Mouse (Mus musculus): Measurements from ENCODE around the gene Fras1. TPM values are rescaled to one million over a fixed set of nuclear protein-coding genes. Genes with fewer than 3 reads are reported as not detected.

The Fras1 gene
- polyA plus RNA-seq, 1 experiment from 2014 or later, result 12.8 TPM

DNA sequence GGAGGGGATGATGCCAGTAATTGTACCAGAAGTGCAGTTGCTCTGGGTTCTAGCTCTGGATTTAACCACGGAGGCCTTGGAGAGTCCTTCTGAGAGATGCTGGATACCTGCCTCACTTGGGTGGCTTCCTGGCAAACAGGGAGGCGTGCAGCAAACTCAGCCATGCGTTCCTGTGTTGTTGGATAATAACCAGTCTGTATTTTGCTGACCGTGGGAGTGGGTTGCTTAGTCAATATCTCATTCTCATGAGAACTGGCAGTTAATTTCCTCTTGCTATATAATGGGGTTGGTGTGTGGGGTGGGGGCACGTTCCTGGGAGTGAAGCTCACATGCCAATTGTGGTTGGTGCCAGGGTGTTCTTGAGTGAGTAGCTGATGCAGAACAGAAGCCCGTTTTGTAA lies 142.6 kb downstream of the Fras1 start:
- no peaks in the 10 kb centered on the region for H3K9me3 ChIP-seq (replicated peaks)
- no peak overlapping the region for H3K27ac ChIP-seq
- DNase-seq (ENCODE audit: low spot score), result no peak
- H3K27me3 ChIP-seq (ENCODE audit: low read depth, poor library complexity, severe bottlenecking), result no peaks in the 10 kb centered on the region
- H3K4me1 ChIP-seq, result peaks cover 7% of the 10 kb centered on the region; the same call in 1 of the 2 replicates
- 89% methylated on average over 6 of the region's 6 CpGs for WGBS
- no peaks in the 10 kb centered on the region for H3K36me3 ChIP-seq
- no peak overlapping the region for H3K4me3 ChIP-seq

DNA sequence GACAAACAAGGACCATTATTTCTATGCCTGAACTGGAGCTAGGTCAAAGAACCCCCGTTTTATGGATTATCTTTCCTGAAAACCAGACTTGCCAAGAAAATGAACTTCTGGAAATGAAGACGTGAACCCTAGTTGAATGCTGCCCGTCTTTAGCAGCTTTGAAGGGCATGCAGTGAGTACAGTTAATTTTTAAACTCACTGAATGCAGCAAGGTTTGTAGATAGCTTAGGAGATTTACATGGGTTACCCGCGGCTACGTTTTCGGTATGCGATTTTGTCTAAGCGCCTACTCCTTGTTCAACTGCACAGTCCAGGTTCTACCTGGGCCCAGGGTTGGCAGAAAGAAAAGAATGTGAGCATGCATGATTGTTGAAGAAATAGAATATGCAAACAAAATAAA lies 147.8 kb downstream of the Fras1 start:
- Histone ChIP-seq H3K36me3 (no peaks in the 10 kb centered on the region), H3K9me3 (replicated peaks) (no peaks in the 10 kb centered on the region), H3K27me3 (ENCODE audit: low read depth, poor library complexity, severe bottlenecking) (no peaks in the 10 kb centered on the region), H3K27ac (no peak overlapping the region), H3K4me1 (no peaks in the 10 kb centered on the region), H3K4me3 (no peak overlapping the region)
- WGBS, result 96% methylated on average over 9 of the region's 9 CpGs
- DNase-seq (ENCODE audit: low spot score), result no peak

GRCm38 (mm10) chr5:96522909-96523409 lies 149.2 kb downstream of the Fras1 start:
- Histone ChIP-seq H3K4me3 (no peak overlapping the region), H3K4me1 (no peaks in the 10 kb centered on the region), H3K27me3 (ENCODE audit: low read depth, poor library complexity, severe bottlenecking) (no peaks in the 10 kb centered on the region), H3K9me3 (replicated peaks) (no peaks in the 10 kb centered on the region), H3K36me3 (no peaks in the 10 kb centered on the region), H3K27ac (no peak overlapping the region)
- DNase-seq (ENCODE audit: low spot score), result no peak
- WGBS, result 88% methylated on average over 5 of the region's 5 CpGs

DNA sequence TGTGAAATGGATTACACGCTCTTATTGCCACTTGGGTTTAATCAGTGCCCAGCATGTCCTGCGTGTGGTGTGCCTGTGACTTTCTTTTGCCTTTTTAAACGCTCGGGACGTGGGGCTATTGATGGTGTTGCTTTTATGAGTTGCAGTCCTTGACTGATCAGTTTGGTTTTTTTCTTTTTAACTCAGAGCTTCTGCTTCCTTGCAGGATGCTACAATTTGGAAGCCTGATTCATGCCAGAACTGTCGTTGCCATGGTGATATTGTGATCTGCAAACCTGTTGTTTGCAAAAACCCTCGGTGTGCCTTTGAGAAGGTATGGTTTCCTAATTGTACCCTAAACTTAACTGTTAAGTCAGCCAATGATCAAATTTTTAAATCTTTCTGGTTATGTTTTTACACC lies 154.5 kb downstream of the Fras1 start:
- H3K27ac ChIP-seq, result no peak overlapping the region
- no peaks in the 10 kb centered on the region for H3K36me3 ChIP-seq
- H3K4me1 ChIP-seq, result no peaks in the 10 kb centered on the region
- no peaks in the 10 kb centered on the region for H3K9me3 ChIP-seq (replicated peaks)
- WGBS, result 80% methylated on average over 7 of the region's 7 CpGs
- H3K4me3 ChIP-seq, result no peak overlapping the region
- DNase-seq (ENCODE audit: low spot score), result no peak
- H3K27me3 ChIP-seq (ENCODE audit: low read depth, poor library complexity, severe bottlenecking), result no peaks in the 10 kb centered on the region

DNA sequence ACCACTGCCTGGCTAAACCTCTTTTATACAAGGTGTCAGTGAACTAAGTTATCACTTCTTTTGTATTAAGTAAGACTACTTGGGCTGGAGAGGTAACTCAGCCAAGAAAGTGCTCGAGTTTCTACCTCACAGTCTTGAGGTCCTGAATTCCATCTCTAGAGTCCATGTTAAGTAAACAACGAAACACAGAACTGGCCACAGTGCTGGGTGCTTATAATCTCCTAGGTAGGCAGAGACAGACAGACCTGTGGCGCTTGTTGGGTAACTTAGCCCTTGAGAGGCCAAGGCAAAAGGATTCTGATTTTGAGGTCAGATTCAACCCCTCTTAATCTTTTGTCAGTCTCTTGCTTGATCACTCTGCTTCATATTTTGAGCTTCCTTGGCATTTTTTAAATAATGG lies 156.8 kb downstream of the Fras1 start:
- DNase-seq (ENCODE audit: low spot score), result no peak
- Histone ChIP-seq H3K36me3 (no peaks in the 10 kb centered on the region), H3K4me3 (no peak overlapping the region), H3K27me3 (ENCODE audit: low read depth, poor library complexity, severe bottlenecking) (no peaks in the 10 kb centered on the region), H3K4me1 (no peaks in the 10 kb centered on the region), H3K9me3 (replicated peaks) (no peaks in the 10 kb centered on the region), H3K27ac (no peak overlapping the region)
- 84% methylated on average over 3 of the region's 3 CpGs for WGBS

DNA sequence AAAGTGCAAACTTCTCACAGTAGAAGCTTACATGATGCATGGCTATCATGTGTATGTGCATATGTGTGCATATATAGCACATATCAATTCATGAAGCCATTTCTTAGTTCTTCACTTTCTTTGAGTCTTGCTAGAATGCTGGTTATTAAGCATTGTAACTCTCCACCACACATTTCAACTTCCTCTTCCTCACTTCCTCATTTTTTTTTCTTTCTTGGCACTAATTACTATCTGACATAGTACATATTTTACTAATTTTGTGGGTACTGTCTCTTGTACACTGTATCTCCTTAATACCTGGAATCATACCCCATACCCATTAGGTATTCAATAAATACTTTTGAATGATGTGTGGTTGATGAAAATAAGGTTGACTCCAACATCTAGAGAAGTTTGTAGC lies 158.2 kb downstream of the Fras1 start:
- Histone ChIP-seq H3K4me3 (no peak overlapping the region), H3K27me3 (ENCODE audit: low read depth, poor library complexity, severe bottlenecking) (no peaks in the 10 kb centered on the region), H3K36me3 (no peaks in the 10 kb centered on the region), H3K27ac (no peak overlapping the region), H3K4me1 (no peaks in the 10 kb centered on the region), H3K9me3 (replicated peaks) (no peaks in the 10 kb centered on the region)
- no peak for DNase-seq (ENCODE audit: low spot score)

DNA sequence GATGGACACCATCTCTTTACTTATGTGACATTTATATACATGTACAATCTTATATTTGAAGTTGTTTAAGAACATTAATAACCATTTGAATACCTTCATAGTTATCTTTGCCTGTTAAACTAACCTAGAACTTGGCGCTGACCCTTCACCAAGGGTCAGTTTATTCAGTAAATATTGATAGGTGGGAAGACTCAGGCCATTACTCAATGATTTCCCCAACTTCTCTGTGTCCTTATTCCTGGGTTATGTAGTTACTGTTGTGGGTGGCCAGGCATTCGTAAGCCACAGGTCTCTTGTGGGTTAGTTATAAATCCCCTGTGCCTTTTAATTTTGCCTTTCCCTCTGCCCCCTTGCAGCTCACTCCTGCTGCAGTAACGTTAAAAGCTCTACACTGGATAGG lies 162.8 kb downstream of the Fras1 start:
- H3K4me3 ChIP-seq, result no peak overlapping the region
- WGBS, result 83% methylated on average over 3 of the region's 3 CpGs
- H3K27ac ChIP-seq, result no peak overlapping the region
- no peak for DNase-seq (ENCODE audit: low spot score)
- H3K9me3 ChIP-seq (replicated peaks), result no peaks in the 10 kb centered on the region
- H3K4me1 ChIP-seq, result no peaks in the 10 kb centered on the region
- no peaks in the 10 kb centered on the region for H3K36me3 ChIP-seq
- H3K27me3 ChIP-seq (ENCODE audit: low read depth, poor library complexity, severe bottlenecking), result no peaks in the 10 kb centered on the region

GRCm38 (mm10) chr5:96536937-96537336 lies 163.2 kb downstream of the Fras1 start:
- H3K36me3 ChIP-seq, result no peaks in the 10 kb centered on the region
- 90% methylated on average over 7 of the region's 7 CpGs for WGBS
- no peaks in the 10 kb centered on the region for H3K27me3 ChIP-seq (ENCODE audit: low read depth, poor library complexity, severe bottlenecking)
- H3K9me3 ChIP-seq (replicated peaks), result no peaks in the 10 kb centered on the region
- H3K4me1 ChIP-seq, result no peaks in the 10 kb centered on the region
- H3K27ac ChIP-seq, result no peak overlapping the region
- no peak overlapping the region for H3K4me3 ChIP-seq
- no peak for DNase-seq (ENCODE audit: low spot score)

- DNase-seq (ENCODE audit: low spot score), result no peak
- H3K4me3 ChIP-seq, result no peak overlapping the region
- no peaks in the 10 kb centered on the region for H3K9me3 ChIP-seq (replicated peaks)
- no peaks in the 10 kb centered on the region for H3K4me1 ChIP-seq
- no peak overlapping the region for H3K27ac ChIP-seq
- 88% methylated on average over 4 of the region's 4 CpGs for WGBS
- H3K27me3 ChIP-seq (ENCODE audit: low read depth, poor library complexity, severe bottlenecking), result no peaks in the 10 kb centered on the region
- no peaks in the 10 kb centered on the region for H3K36me3 ChIP-seq
Observed at GRCm38 (mm10) chr5:96544112-96544511, 170.4 kb downstream of the Fras1 start.

- Histone ChIP-seq H3K4me3 (no peak overlapping the region), H3K27ac (no peak overlapping the region), H3K27me3 (ENCODE audit: low read depth, poor library complexity, severe bottlenecking) (no peaks in the 10 kb centered on the region), H3K9me3 (replicated peaks) (no peaks in the 10 kb centered on the region), H3K4me1 (no peaks in the 10 kb centered on the region), H3K36me3 (no peaks in the 10 kb centered on the region)
- WGBS, result 92% methylated on average over 5 of the region's 5 CpGs
- no peak for DNase-seq (ENCODE audit: low spot score)
Observed at GRCm38 (mm10) chr5:96545994-96546393, 172.2 kb downstream of the Fras1 start.

- H3K4me3 ChIP-seq, result no peak overlapping the region
- WGBS, result 89% methylated on average over 12 of the region's 12 CpGs
Observed at GRCm38 (mm10) chr5:96554940-96555679, 181.4 kb downstream of the Fras1 start.

GRCm38 (mm10) chr5:96558049-96558804 lies 184.5 kb downstream of the Fras1 start:
- WGBS, result 51% methylated on average over 8 of the region's 8 CpGs
- Histone ChIP-seq H3K27me3 (ENCODE audit: low read depth, poor library complexity, severe bottlenecking) (no peaks in the 10 kb centered on the region), H3K9me3 (replicated peaks) (no peaks in the 10 kb centered on the region), H3K27ac (no peak overlapping the region), H3K4me1 (no peaks in the 10 kb centered on the region), H3K4me3 (no peak overlapping the region), H3K36me3 (0 out of 2 replicates have a peak, but pooled peaks cover 2% of the 10 kb centered on the region)
- no peak for DNase-seq (ENCODE audit: low spot score)

More at GRCm38 (mm10) chr5:96554940-96555679, 181.4 kb downstream of the Fras1 start:
- Histone ChIP-seq H3K27me3 (ENCODE audit: low read depth, poor library complexity, severe bottlenecking) (no peaks in the 10 kb centered on the region), H3K9me3 (replicated peaks) (no peaks in the 10 kb centered on the region), H3K27ac (no peak overlapping the region), H3K36me3 (no peaks in the 10 kb centered on the region), H3K4me1 (no peaks in the 10 kb centered on the region)
- no peak for DNase-seq (ENCODE audit: low spot score)

- peaks cover 5% of the 10 kb centered on the region; the same call in 1 of the 2 replicates for H3K4me1 ChIP-seq
- no peak overlapping the region for H3K4me3 ChIP-seq
- H3K9me3 ChIP-seq (replicated peaks), result no peaks in the 10 kb centered on the region
- no peak overlapping the region for H3K27ac ChIP-seq
- H3K36me3 ChIP-seq, result no peaks in the 10 kb centered on the region
- no peaks in the 10 kb centered on the region for H3K27me3 ChIP-seq (ENCODE audit: low read depth, poor library complexity, severe bottlenecking)
- 80% methylated on average over 4 of the region's 4 CpGs for WGBS
- no peak for DNase-seq (ENCODE audit: low spot score)
Observed at GRCm38 (mm10) chr5:96574586-96574985, 200.8 kb downstream of the Fras1 start.
